Mouse (Mus musculus): ENCODE results near the gene Pgpep1.

The Pgpep1 gene

DNA sequence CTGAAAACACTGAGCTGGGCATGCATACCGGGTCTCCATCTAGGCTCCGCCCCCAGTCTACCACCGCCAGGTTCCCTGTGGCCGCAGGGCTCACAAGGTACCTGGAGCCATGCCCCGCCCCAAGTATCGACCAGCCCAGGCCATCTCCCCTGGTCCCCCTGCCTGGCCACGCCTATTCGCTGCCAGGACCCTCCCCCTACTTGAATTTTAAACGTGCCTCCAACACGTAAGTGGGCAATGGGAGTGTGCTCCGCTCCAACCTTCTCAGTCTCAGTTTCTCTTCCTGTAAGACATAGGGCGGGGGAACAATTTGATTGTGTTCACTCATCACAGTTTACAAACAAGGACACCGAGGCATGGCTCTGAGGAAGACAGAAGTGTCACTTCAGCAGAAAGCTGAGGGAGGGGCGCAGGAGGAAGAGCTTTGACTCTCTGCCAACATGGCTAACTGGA, at the start of gene Pgpep1:
TSS of gene Pgpep1 (minus strand) at position 116 of the 453 bp plus-strand sequence.
- no peak for DNase-seq

DNA sequence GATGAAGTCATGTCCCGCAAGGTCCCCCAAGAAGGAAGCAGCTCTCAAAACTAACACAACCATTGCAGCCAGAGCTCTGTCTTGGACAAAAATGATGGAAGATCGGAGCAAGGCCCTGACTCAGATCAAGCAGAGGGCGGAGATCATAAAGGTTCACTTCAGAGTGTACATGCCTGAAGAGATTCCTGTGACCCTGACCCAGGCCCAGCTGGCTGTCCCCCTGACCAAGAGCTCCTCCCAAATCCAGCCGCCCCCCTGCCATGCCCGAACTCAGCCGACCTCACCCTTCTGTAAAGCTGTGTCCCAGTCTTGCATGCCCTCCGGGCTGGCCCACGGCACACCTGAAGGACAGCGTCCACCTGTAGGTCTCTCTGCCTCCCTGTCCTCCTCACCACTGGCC, 49.6 kb upstream of the Pgpep1 start:
- DNase-seq = no peak

DNA sequence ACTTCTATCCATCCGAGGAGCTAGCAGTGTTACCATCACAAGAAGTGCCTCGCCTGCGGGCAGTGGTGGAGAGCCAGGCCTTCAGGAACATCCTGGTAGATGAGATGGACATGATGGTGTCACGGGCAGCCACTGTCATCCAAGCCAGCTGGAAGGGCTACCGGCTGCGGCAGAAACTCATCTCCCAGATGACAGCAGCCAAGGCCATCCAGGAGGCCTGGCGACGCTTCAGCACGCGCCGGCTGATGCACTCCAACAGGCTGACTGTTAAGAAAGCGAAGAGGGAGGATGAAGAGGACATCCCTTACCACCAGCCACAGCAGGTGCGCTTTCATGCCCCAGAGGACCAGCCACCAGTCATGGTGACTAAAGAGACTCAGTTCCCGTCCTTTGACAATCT, 48.1 kb upstream of the Pgpep1 start:
- no peak for DNase-seq

DNA sequence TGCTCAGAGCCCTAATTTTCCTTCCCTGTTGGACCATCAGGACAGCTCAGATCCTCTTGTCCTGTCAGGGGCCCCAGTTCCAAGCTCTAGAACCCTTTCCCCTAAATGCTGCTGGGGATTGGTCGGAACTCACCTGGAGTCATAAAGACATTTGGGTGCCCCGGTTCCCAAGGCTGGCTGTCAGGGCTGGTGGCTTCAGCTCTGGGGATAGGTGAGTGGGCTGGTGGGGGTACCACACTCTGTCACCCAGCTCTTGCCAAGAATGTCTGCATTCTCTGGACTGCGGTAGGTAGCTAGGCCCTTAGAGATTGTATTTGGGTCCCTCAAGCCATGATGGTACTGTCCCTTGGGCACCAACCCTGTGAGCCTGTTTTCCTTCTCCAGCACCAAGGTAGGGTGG, 43.1 kb upstream of the Pgpep1 start, which contains the start of gene Iqcn:
TSS of gene Iqcn (plus strand) at position 171 of the 400 bp plus-strand sequence.
- DNase-seq = no peak

DNA sequence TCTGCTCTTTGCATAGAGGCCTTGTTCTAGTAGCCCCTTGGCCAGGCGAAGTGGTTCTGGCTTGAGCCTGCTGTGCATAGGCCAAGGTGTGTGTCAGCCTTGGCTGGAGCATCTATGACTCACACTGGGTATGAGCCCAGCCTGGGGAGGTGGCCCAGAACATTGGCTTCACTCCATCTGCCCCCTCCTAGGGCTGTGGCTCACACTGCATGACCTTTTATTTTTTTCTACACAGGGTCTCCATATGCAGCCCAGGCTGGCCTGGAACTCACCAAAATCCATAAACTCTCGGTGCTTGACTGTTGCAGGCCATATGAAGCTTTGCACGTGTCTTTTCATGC, 42.6 kb upstream of the Pgpep1 start:
- no peak for DNase-seq

DNA sequence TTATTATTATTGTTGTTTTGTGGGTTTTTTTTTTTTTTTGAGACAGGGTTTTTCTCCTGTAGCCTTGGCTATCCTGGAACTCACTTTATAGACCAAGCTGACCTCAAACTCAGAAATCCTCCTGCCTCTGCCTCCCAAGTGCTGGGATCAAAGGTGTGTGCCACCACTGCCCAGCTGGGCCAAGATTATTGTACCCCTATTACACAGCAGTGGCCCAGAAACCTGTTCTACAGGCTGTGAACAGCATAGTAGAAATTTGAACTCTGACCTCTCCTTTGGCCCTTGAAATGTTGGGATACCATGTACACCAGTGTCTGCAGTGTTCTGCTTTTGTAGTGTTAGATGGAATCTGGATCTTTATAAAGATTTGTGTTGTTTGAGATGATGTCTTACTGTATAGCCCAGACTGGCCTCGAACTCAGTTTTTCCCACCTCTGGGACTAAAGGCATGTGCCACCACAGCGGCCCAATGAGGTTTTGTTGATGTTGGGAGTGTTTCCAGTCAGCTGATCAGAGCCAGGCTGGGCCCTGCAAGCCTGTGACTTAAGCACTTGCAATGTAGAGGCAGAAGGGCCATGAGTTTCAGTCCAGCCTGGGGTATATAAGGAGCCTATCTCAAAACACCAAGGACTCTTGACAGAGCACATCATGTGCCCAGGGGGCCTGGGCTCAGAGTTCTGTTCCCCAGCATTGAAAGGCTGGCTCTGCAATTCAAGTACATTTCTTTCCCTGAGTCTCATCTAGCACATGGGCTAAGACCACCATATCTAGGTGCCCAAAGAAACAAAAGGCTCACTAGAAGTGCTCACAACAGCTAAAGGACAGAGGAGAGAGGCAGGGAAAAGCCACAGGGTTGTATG, 42.0 kb upstream of the Pgpep1 start:
- no peak for DNase-seq

DNA sequence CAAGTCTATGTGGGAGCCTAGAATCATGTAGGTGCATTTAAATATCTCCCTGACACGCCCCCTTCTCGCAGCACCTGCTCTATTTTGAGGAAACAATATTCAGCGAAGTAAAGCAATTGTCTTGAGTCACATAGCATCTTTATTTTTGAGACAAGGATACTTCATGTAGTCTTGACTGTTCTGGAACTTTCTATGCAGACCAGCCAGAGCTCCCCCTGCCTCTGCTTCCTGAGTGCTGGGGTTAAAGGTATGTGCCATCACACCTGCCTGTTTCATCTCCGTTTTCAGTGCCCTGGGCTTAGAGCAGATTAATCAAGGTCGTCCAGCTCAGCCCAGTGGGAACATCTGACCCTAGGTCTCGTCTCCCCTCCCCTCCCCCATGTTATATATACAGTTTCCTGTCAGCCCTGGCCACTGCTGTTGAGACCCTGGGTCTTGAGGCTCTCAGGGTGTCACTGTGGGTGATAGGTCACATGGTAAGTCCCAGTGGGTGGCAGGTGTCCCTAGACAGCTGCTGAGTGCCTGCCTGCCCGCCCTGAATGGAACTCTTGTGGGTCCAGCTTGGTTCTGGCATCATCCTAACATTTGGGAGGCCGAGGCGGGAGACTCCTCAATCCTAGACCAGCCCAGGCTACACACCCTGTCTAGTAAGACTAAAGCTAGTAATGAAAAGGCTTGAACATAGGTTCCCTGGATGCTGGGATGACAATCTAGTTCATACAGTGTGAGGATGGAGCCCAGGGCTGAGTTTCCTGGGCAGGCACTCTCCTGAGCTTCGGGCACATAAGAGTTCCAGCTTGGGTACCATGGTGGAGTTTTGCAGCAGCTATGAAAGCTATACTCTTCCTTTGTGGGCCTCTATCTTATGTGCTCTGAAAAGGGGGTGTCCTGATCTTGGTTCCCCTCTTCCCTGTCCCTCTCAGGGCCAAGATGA, 41.1 kb upstream of the Pgpep1 start:
- no peak for DNase-seq

DNA sequence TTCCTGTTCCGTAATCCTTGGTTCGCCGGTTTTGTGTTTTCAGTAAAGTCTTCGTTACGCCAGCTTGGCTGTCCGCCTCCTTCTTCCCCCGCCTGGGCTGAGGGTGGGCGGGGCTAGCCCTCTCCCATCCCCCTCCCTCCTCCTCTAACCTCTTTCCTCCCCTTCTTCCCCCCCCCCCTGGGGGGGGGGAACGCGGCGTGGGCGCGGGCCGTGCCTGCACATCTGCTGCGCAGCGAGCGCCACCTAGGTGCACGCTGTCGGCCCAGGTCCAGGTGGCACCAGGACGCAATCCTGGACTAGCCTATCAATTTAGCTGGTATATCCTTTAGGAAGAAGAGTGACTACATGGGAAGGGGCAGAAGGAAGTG, 40.4 kb upstream of the Pgpep1 start:
- DNase-seq = peak; percentile 91 to 92

DNA sequence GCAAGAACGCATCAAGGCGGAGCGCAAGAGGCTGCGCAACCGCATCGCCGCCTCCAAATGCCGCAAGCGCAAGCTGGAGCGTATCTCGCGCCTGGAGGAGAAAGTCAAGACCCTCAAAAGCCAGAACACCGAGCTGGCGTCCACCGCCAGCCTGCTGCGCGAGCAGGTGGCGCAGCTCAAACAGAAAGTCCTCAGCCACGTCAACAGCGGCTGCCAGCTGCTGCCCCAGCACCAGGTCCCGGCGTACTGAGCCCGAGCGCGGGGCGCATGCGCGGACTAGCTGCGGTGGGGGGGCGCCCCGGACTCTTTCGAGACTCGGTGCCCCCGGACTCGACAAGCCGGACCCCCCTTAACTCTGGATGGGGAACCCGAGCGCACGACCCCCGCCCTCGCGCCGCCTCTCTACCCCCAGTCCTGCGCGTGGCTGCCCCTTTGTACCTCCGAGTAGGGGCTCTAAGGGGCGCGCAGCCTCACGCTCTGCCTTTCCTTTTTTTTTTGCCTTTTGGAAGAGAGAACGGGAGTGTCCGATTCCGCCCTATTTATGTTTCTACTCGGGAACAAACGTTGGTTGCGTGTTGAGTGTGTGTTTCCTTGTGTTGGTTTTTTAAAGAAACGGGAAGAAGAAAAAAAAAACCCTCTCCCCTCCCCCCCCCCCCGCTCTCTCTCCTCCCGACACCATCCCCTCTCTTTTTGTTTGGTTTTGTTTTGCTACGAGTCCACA, 39.8 kb upstream of the Pgpep1 start:
- DNase-seq = peak; percentile 79 to 81

DNA sequence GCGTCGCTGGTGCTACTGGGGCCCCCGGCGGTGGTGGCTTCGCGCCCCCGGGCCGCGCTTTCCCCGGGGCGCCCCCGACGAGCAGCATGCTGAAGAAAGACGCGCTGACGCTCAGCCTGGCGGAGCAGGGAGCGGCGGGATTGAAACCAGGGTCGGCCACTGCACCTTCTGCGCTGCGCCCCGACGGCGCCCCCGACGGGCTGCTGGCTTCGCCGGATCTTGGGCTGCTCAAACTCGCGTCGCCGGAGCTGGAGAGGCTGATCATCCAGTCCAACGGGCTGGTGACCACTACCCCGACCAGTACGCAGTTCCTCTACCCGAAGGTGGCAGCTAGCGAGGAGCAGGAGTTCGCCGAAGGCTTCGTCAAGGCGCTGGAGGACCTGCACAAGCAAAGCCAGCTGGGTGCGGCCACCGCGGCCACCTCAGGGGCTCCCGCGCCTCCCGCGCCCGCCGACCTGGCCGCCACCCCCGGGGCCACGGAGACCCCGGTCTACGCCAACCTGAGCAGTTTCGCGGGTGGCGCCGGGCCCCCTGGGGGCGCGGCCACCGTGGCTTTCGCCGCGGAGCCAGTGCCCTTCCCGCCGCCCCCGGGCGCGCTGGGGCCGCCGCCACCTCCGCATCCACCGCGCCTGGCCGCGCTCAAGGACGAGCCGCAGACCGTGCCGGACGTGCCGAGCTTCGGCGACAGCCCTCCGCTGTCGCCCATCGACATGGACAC, 39.1 kb upstream of the Pgpep1 start:
- peak; percentile 64 for DNase-seq

DNA sequence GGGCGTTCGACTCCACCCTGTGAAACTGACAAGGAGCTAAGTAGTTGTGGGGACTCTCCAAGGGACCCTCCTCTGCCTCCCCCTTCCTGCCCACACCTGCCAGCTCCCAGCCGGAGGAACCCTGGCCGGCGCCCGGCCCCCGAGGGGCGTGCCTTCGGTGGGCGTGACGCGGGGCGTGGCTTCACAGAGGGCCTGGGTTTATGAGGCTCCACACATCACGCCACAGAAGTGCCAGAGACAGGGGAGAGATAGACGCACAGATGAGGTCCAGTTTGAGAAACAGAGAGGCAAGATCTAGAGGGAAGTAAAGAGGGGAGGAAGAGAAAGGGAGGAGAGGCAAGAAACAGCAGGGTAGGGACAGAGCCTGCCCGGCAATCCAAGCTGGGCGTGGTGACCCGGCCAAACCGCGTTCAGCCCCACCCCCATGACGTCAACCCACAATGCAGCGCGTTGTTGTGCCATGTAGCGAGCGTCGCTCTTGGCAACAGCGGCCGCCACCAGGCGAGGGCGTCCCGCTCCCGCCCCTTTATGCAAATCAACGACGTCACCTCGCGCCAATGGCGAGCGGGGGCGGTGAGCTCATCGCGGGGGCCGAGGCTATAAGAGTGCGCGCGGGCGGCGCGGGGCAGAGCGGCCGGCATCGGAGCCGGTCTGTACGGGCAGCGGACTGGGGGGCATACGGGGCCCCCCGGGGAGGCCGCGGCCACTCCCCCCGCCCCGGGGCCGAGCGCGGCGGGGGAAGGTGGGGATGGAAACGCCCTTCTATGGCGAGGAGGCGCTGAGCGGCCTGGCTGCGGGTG, 38.3 kb upstream of the Pgpep1 start, which contains the start of gene Jund:
TSS of gene Jund (plus strand) at position 640 of the 800 bp plus-strand sequence.
- peak; percentile 99 to 100 for DNase-seq

DNA sequence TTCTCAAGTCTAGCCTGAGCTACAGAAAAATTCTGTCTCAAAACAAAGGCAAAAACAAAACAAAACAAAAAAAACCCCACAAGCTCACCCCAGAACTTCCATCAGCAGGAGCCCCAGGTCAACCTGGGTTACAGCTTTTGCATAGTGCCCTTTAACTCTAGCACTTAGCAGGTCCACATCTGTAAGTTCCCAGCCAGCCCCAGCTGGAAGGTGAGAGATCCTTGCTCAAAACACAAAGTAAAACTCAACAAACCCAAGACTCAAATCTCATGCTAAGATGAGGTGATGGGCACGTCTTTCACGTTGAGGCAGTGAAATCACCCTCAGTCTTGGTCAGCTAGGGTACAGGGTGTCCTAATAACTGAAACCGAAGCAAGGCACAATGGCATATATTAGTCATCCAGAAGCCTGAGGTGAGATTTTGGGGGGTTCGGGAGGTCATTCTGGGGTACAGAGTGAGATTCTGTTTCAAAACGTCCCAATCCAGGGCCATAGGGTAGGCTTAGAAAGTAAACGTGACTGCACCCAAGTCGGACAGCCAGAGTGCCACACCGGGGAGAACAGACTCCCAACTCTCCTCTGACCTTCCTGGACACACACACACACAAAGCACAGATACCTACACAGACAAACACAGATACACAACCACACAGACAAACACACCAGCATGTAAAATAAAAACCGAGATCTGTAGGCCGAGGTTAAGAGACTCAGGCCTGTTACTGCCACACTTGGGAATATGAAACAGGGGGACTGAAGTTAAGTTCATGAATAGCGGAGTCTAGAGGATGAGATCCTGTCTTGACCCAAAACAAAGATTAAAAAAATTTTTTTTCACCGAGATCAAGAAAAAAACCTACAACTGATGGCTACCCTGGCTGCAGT, 37.4 kb upstream of the Pgpep1 start:
- no peak for DNase-seq

DNA sequence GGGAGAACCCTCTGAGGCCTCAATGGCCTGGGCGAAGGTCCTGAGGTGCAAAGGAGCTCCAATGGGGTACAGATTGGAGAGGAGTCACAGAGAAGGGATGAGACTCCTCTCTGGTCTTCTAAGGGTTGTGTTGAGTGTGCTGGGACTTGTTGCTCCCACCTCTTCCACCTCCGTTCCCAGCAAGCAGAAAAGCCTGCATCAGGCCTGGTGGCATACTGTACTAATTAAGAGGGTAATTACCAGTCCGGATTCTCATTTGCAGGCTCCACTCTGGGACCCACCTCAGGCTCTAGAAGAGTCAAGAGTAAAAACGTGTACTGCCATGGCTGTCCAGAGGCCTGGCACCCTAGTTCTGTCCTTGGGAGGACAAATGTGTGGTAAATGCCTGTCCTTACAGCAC, 36.8 kb upstream of the Pgpep1 start:
- DNase-seq = no peak

DNA sequence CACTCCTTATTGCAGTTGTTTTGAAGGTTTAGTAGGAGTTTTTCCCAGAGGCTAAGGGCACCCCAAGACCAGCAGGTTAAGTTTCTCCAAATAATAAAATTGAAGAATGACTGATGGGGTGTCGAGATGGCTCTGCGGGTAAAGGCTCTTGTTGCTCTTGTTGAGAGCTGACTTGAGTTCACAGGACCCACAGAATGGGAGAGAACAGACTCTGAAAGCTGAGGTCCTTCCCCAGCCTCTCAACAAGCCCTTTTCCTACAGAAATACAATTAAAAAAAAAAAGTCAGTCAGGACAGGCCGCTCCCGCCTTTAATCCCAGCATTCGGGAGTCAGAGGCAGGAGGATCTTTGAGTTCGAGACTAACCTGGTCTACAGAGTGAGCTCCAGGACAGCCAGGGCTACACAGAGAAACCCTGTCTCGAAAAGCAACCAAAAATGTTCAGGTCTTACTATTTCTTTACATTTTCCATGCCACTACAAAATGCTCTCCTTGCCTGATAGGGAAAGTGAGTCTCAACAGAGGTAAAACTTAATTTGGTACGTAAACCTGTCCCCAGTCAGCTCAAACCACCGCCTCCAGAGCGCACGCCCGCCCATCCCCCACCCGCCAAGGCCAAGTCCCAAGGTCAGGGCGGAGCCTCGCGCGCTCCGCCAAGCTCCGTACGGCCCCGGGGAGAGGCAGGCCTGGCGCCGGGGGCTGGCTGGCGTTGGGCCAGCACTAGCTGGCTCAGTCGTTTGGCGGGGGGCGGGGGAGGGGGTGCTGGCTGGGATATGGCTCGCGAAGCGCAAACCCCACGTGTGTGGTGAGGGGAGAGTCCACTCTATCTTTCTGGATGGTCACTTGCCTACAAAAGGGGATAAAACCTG, 36.1 kb upstream of the Pgpep1 start:
- DNase-seq = peak; percentile 52 to 65

DNA sequence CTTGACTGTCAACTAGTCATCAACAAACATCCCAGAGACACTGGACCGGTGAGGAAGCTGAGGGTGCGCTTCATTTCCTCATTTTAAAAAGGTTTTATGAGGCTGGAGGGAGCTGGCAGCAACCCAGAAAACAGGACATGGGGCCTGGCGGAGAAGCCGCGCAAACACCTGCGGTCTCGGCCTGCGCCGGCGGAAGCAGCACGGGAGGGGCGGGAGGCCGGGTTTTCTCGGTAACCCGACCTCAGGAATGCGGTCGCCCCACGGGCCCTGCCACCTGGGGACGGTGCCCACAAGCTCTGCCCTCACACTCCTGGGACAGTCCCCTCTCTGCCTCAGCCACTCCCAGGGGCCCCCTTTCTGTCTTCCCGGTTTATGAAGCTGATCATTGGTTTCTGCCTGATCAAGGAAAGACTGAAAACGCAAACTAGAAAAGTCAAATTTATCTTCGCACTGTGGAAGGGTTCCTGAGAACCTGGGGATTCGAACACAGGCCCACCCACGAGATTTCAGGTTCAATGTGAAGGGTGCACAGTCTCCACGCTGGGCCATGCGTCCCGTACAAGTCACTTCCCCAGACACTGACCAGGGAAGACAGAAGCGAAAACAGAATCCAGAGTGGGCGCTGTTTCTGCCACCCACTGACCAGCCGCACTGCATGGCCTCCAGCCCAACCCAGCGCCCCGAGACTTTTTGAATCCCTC, 35.3 kb upstream of the Pgpep1 start:
- peak; percentile 81 to 85 for DNase-seq

DNA sequence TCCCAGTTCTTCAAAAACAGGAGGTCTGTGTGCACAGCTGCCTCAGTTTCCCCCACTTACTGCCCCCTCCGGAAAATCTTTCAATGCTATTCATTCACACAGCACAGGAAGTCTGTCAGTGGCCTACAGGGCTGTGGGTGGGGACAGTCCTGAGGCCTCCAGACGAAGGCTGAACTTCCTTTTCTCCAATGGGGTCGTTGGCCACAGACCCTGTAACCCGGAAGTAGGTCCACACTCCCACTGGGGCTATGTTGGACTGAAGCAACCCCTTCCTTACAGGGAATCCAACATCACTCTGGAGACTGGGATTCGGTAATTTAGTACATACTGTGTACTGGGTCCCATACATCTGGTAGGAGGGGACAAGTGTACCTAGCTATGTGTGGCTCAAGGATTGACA, 33.4 kb upstream of the Pgpep1 start:
- DNase-seq = peak in 1 of 2 experiments; percentile 28

DNA sequence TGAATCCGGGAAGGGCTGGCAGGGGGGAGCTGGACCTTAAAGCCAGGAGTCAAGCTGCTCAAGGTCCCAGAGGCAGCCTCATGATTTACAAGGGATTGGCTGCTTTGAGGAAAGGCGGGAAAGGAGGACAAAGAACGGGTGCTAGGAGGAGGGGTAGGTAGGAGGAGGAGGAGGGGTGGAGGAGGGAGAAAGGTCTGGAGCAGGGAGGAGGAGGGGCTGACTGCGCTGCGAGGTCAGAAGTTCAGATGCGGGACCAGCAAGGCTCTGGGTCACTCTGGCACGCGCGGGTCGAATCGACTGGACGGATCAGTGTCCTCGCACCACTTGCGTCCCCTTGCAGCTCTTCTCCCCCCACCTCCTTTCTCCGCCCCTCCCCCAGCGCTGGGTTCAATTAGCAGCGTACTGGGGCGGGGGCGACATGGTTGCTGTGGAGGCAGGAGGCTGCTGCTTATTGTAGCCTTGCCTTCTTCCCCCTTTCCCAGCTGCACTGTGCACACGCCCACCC, 31.6 kb upstream of the Pgpep1 start:
- no peak for DNase-seq

DNA sequence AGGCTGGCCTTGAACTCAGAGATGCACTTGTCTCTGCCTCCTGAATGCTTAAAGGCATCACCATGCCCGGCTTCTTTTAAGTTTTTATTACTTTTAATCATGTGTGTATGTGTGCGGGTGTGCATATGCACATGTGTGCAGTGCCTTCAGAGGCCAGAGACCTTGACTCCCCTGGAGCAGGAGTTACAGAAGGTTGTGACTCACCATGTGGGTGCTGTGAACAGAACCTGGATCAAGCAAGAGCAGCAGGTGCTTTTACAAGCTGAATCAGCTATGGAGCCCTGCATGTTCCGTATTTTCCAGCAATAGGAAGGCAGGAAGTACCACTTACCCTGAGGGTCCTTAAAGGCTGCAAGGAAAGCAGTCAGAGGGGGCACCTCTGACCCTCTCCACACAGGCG, 31.0 kb upstream of the Pgpep1 start:
- DNase-seq = no peak
